Mouse (Mus musculus) spleen, postnatal 10 days (tissue): ENCODE measurements around the gene Vmn1r230.

Experiments used
- DNase-seq, 2 experiments: peaks; one replicate each; pipeline ENCODE4 v3.0.0; 2021 to 2022; ENCODE audit warnings: low spot score in 2 of 2

Vmn1r230 gene

DNA sequence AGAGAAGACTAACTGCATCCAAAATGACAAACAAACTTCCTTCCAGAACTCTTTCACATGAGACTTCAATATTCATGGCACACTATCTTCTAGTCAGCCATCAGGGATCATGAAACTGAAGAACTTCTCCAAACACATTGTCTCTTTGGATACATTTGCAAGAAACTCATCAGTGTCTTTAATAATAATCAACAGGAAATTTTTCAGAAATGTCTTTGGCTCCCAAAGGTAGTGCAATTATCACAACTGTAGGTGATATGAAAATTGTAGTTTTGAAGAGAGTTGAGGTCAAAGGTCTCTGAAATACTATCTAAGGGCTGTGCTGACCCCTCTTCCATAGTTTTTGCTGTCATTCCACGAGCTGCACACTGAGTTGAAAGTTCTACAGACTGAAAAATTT, at the start of gene Vmn1r230:
Gene Vmn1r230, plus strand, starts transcription at position 301 of the 400 bp plus-strand sequence.
- no peak for DNase-seq

DNA sequence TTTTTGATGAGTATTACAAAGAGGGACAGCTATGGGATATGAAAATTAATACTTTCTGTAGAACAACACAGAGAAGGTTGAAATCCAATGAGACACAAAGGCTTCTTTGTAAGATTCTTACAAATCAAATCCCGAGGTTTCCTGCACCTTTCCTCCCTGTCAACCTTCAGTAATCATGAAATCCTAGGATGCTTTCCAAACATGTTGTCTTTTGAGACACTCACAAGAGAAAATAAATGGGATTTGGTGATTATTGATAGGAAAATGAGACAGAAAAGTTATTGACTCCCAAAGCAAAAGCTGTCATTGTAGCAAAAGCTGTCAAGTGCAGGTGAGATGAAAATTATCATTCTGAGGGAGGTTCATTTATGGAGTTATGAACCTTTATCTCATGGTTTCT, 29.0 kb upstream of the Vmn1r230 start, which contains the start of gene Vmn1r229:
Gene Vmn1r229, plus strand, starts transcription at position 301 of the 400 bp plus-strand sequence.
- no peak for DNase-seq
